Mouse (Mus musculus) limb, embryonic 14.5 days (tissue): ENCODE measurements around the gene Rars. TPM values are rescaled to one million over a fixed set of nuclear protein-coding genes. Genes with fewer than 3 reads are reported as not detected.
"Not testable (repeated sequence)": the region's sequence is repeated elsewhere in the genome, so short reads cannot be mapped to it uniquely, and the experiment has no call there.

Source experiments
- ATAC-seq: fragments of 200-750 bp; cut with Nextera tagmentation; 2 replicates; pipeline ENCODE4 v1.8.0; 2017; ENCODE audit warnings: low read depth, moderate number of reproducible peaks, moderate TSS enrichment; ENCODE audit not compliant: low FRiP score
- DNase-seq: peaks from one replicate; pipeline ENCODE4 v3.0.0-alpha.2; 2015; ENCODE audit warnings: low spot score
- H3K27ac ChIP-seq: fragments of 300-500 bp; sonication (generic); replicated peaks from 2 replicates; pipeline ENCODE4 v1.5.1; 2014; ENCODE audit warnings: low read depth, mild to moderate bottlenecking, low read length, moderate library complexity, mixed read lengths
- H3K27me3 ChIP-seq: fragments of 300-500 bp; sonication (generic); 2 replicates; pipeline ENCODE4 v1.6.1; 2014; ENCODE audit warnings: low read length, mixed read lengths; ENCODE audit not compliant: control insufficient read depth, insufficient read depth
- H3K36me3 ChIP-seq: fragments of 300-500 bp; sonication (generic); 2 replicates; pipeline ENCODE4 v1.6.1; 2014; ENCODE audit warnings: mild to moderate bottlenecking, low read length, moderate library complexity, mixed read lengths; ENCODE audit not compliant: control insufficient read depth, insufficient read depth
- H3K4me1 ChIP-seq: fragments of 300-500 bp; sonication (generic); 2 replicates; pipeline ENCODE4 v1.6.1; 2014; ENCODE audit warnings: antibody characterized with exemption, low read length, mixed read lengths; ENCODE audit not compliant: control insufficient read depth, insufficient read depth
- H3K4me2 ChIP-seq: fragments of 300-500 bp; sonication (generic); replicated peaks from 2 replicates; pipeline ENCODE4 v1.6.1; 2014; ENCODE audit warnings: low read depth, mild to moderate bottlenecking, low read length, moderate library complexity; ENCODE audit not compliant: severe bottlenecking
- H3K4me3 ChIP-seq: fragments of 300-500 bp; sonication (generic); replicated peaks from 2 replicates; pipeline ENCODE4 v1.5.1; 2014; ENCODE audit warnings: low read length
- H3K9ac ChIP-seq: fragments of 300-500 bp; sonication (generic); 2 replicates; pipeline ENCODE4 v1.6.1; 2014; ENCODE audit warnings: mild to moderate bottlenecking, low read depth, low read length, moderate library complexity; ENCODE audit not compliant: severe bottlenecking
- H3K9me3 ChIP-seq: fragments of 300-500 bp; sonication (generic); 2 replicates; pipeline ENCODE4 v1.6.1; 2016; ENCODE audit warnings: low read length; ENCODE audit not compliant: control insufficient read depth
- POLR2A ChIP-seq: fragments of 200-500 bp; IDR thresholded peaks from 2 replicates; pipeline ENCODE4 v1.8.0; 2012; ENCODE audit warnings: inconsistent platforms, mild to moderate bottlenecking, moderate library complexity, borderline replicate concordance; ENCODE audit not compliant: insufficient read depth, insufficient read length; ENCODE audit errors: extremely low read depth
- WGBS: fragments of 180-500 bp; shearing (Covaris S2); extraction: QIAGEN DNeasy Blood & Tissue Kit; methylation state at CpG from one replicate; pipeline ENCODE4 v1.1.7; 2014; 5-methylcytosine and 5-hydroxymethylcytosine counted together
- polyA plus RNA-seq, 2 experiments: library from polyadenylated mRNA; depleted of rRNA in 1 of 2; stranded (reverse) in 1 of 2; unstranded in 1 of 2; fragments of >200 nt; fragmentation: Nextera tagmentation in 1 of 2; extraction: Ambion mirVana in 1 of 2; gene quantifications; 2 replicates each; pipeline versions ENCODE4 v1.2.1 to v1.2.3; 2012 to 2014

Gene Rars
- polyA plus RNA-seq, 2 experiments, result 71.3 to 84.5 TPM

- no peak overlapping the region for H3K27ac ChIP-seq
- no peaks in the 10 kb centered on the region for H3K9me3 ChIP-seq
- no peak overlapping the region for H3K9ac ChIP-seq
- ATAC-seq, result no peak
- WGBS, result 87% methylated on average over 10 of the region's 10 CpGs
- H3K27me3 ChIP-seq, result no peaks in the 10 kb centered on the region
- no peaks in the 10 kb centered on the region for H3K4me1 ChIP-seq
- no peak for DNase-seq
- H3K36me3 ChIP-seq, result peaks cover 97% of the 10 kb centered on the region
- H3K4me2 ChIP-seq, result no peak overlapping the region
- no peak for TF ChIP-seq POLR2A
- H3K4me3 ChIP-seq, result no peak overlapping the region
Measured at GRCm38 (mm10) chr11:35811458-35811857, 22.8 kb downstream of the Rars start.

GRCm38 (mm10) chr11:35801332-35801731 is 33.0 kb downstream of the Rars start:
- Histone ChIP-seq H3K9me3 (no peaks in the 10 kb centered on the region), H3K4me3 (no peak overlapping the region), H3K27me3 (peaks cover 32% of the 10 kb centered on the region), H3K4me1 (0 out of 2 replicates have a peak, but pooled peaks cover 2% of the 10 kb centered on the region), H3K27ac (no peak overlapping the region), H3K36me3 (no peaks in the 10 kb centered on the region), H3K9ac (no peak overlapping the region), H3K4me2 (no peak overlapping the region)
- DNase-seq, result no peak
- 79% methylated on average over 5 of the region's 5 CpGs for WGBS
- no peak for ATAC-seq
- TF ChIP-seq POLR2A, result no peak

GRCm38 (mm10) chr11:35798874-35799273 is 35.4 kb downstream of the Rars start, which contains the start of gene Fbll1:
Gene Fbll1, minus strand, starts transcription at chr11:35798884.
- Histone ChIP-seq H3K9me3 (no peaks in the 10 kb centered on the region), H3K27ac (no peak within 1 kb of the TSS), H3K4me1 (0 out of 2 replicates have a peak, but pooled peaks cover 2% of the 10 kb centered on the region), H3K36me3 (no peaks in the 10 kb centered on the region), H3K4me2 (peak within 1 kb of the TSS; percentile 51), H3K9ac (no peak within 1 kb of the TSS), H3K27me3 (peaks cover 48% of the 10 kb centered on the region), H3K4me3 (peak within 1 kb of the TSS; percentile 36)
- ATAC-seq (no peak), DNase-seq (peak; percentile 75)
- 15% methylated on average over 11 of the region's 11 CpGs for WGBS
- TF ChIP-seq POLR2A, result no peak

- H3K4me2 ChIP-seq, result peak overlapping the region; percentile 51
- ATAC-seq, result no peak
Measured at GRCm38 (mm10) chr11:35798495-35798820, 35.8 kb downstream of the Rars start.

GRCm38 (mm10) chr11:35797751-35798494 is 36.4 kb downstream of the Rars start:
- DNase-seq (no peak), ATAC-seq (no peak)
- TF ChIP-seq POLR2A, result no peak
- Histone ChIP-seq H3K36me3 (no peaks in the 10 kb centered on the region), H3K27ac (no peak overlapping the region), H3K9ac (no peak overlapping the region), H3K4me1 (0 out of 2 replicates have a peak, but pooled peaks cover 2% of the 10 kb centered on the region), H3K4me3 (peak overlapping the region; percentile 36), H3K27me3 (peaks cover 48% of the 10 kb centered on the region), H3K9me3 (no peaks in the 10 kb centered on the region), H3K4me2 (peak overlapping the region; percentile 51)
- WGBS, result 9% methylated on average over 49 of the region's 86 CpGs

More at GRCm38 (mm10) chr11:35798495-35798820, 35.8 kb downstream of the Rars start:
- Histone ChIP-seq H3K27ac (no peak overlapping the region), H3K36me3 (no peaks in the 10 kb centered on the region), H3K4me1 (0 out of 2 replicates have a peak, but pooled peaks cover 2% of the 10 kb centered on the region), H3K4me3 (peak overlapping the region; percentile 36), H3K27me3 (peaks cover 48% of the 10 kb centered on the region), H3K9me3 (no peaks in the 10 kb centered on the region), H3K9ac (no peak overlapping the region)
- no peak for DNase-seq
- WGBS, result 5% methylated on average over 10 of the region's 23 CpGs
- TF ChIP-seq POLR2A, result no peak

GRCm38 (mm10) chr11:35792800-35793199 is 41.5 kb downstream of the Rars start:
- not testable (repeated sequence) for DNase-seq, H3K4me1 ChIP-seq, ATAC-seq, H3K9ac ChIP-seq, H3K9me3 ChIP-seq, H3K4me3 ChIP-seq, H3K4me2 ChIP-seq, H3K27ac ChIP-seq
- Histone ChIP-seq H3K27me3 (peaks cover 31% of the 10 kb centered on the region), H3K36me3 (peaks cover 20% of the 10 kb centered on the region)
- WGBS, result 83% methylated on average over 5 of the region's 5 CpGs
